Comparison of ENCODE assay signal across 29 mouse cellular contexts in the genomic region with DNA sequence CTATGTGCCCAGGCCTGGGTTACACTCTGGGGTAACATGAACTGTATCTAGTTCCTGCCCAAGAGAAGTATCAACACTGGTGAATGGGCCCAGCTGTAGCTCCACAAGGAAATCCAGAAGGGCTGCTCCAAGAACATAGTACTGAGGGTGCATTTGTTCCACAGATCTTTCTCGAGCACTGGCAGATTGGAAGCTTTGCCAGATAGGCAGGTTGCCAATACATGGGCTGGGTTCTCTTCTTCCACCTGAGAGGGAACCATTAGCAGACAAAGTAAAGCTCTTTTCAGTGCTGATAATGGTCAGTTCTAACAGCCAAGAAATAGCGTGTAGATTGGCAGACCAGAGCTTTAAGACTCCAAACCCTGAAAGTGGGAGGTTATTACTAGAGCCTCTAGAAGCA. TPM values are rescaled to one million over a fixed set of nuclear protein-coding genes. Genes with fewer than 3 reads are reported as not detected.
DNase-seq lines count a peak whose midpoint lies in the region; ATAC-seq and TF ChIP-seq lines count a peak whose summit lies in the region.
"Had no signal": no experiment of that assay in that cellular context is flagged by ENCODE, and none has a peak within 500 bp of the region (broad histone marks: within the 10 kb centered on the region; RNA-seq: fewer than 3 reads in every experiment).

No protein-coding gene starts in this region.

- no peaks in the 10 kb centered on the region for H3K36me3 ChIP-seq in liver, adult 2 months (ENCODE audit: control insufficient read depth, insufficient read depth, low read length)
- no peaks in the 10 kb centered on the region for H3K36me3 ChIP-seq in liver, embryonic 11.5 days (ENCODE audit: control insufficient read depth, insufficient read depth, low read length)
- H3K36me3 ChIP-seq in lung, embryonic 15.5 days = no peaks in the 10 kb centered on the region
- no peaks in the 10 kb centered on the region for H3K36me3 ChIP-seq in hindbrain, embryonic 12.5 days
- H3K36me3 ChIP-seq: embryonic facial prominence, embryonic 15.5 days; forebrain, embryonic 10.5 days; forebrain, embryonic 15.5 days; heart, embryonic 12.5 days; hindbrain, embryonic 10.5 days; hindbrain, embryonic 15.5 days had no signal

- H3K4me3 ChIP-seq in liver, adult 2 months (ENCODE audit: insufficient read depth, low read depth, low read length) = no peak overlapping the region
- H3K4me3 ChIP-seq in liver, embryonic 11.5 days (ENCODE audit: low read depth, low read length) = no peak overlapping the region
- H3K4me3 ChIP-seq in lung, embryonic 15.5 days = no peak overlapping the region
- no peak overlapping the region for H3K4me3 ChIP-seq in left cerebral cortex, adult 2 months
- H3K4me3 ChIP-seq in hindbrain, embryonic 12.5 days = no peak overlapping the region
- H3K4me3 ChIP-seq: embryonic facial prominence, embryonic 15.5 days; erythroblast, embryonic 14.5 days; forebrain, embryonic 10.5 days; forebrain, embryonic 15.5 days; heart, adult 2 months; heart, embryonic 12.5 days; hindbrain, embryonic 10.5 days; hindbrain, embryonic 15.5 days had no signal

- ATAC-seq in liver, embryonic 11.5 days (replicated peaks; ENCODE audit: low FRiP score) = no peak
- ATAC-seq in lung, embryonic 15.5 days (ENCODE audit: borderline replicate concordance, extremely low read depth, low FRiP score, low TSS enrichment) = 0 out of 2 replicates have a peak, but pooled peaks have one; percentile 25
- ATAC-seq in hindbrain, embryonic 12.5 days (ENCODE audit: low FRiP score) = no peak
- ATAC-seq: forebrain, embryonic 15.5 days had no signal

- H3K27me3 ChIP-seq in liver, adult 2 months (ENCODE audit: control insufficient read depth, insufficient read depth, low read length) = no peaks in the 10 kb centered on the region
- no peaks in the 10 kb centered on the region for H3K27me3 ChIP-seq in liver, embryonic 11.5 days (replicated peaks; ENCODE audit: control insufficient read depth, insufficient read depth, low read length)
- no peaks in the 10 kb centered on the region for H3K27me3 ChIP-seq in lung, embryonic 15.5 days
- no peaks in the 10 kb centered on the region for H3K27me3 ChIP-seq in hindbrain, embryonic 12.5 days
- H3K27me3 ChIP-seq: embryonic facial prominence, embryonic 15.5 days; forebrain, embryonic 15.5 days; heart, embryonic 12.5 days; hindbrain, embryonic 15.5 days had no signal

- intact Hi-C loops in left cerebral cortex, adult 2 months (cut with DNase I) = no loop called here

- TF ChIP-seq CTCF in liver, adult 2 months (IDR thresholded peaks at IDR 0.05; ENCODE audit: low read depth, low read length) = no peak
- TF ChIP-seq CTCF in left cerebral cortex, adult 2 months (IDR thresholded peaks at IDR 0.05) = no peak

- WGBS in liver, adult 2 months = 51% methylated on average over 2 of the region's 2 CpGs
- WGBS in liver, embryonic 11.5 days = 79% methylated on average over 2 of the region's 2 CpGs
- 47% methylated on average over 2 of the region's 2 CpGs for WGBS in lung, embryonic 15.5 days
- 87% methylated on average over 2 of the region's 2 CpGs for WGBS in hindbrain, embryonic 12.5 days

- H3K4me2 ChIP-seq in liver, embryonic 11.5 days = no peak overlapping the region
- H3K4me2 ChIP-seq in lung, embryonic 15.5 days = no peak overlapping the region
- no peak overlapping the region for H3K4me2 ChIP-seq in hindbrain, embryonic 12.5 days (replicated peaks)
- H3K4me2 ChIP-seq: embryonic facial prominence, embryonic 15.5 days; forebrain, embryonic 15.5 days; heart, embryonic 12.5 days; hindbrain, embryonic 15.5 days had no signal

- no peaks in the 10 kb centered on the region for H3K9me3 ChIP-seq in liver, embryonic 11.5 days (ENCODE audit: control insufficient read depth, low read length)
- H3K9me3 ChIP-seq in lung, embryonic 15.5 days = no peaks in the 10 kb centered on the region
- H3K9me3 ChIP-seq in hindbrain, embryonic 12.5 days (replicated peaks) = no peaks in the 10 kb centered on the region
- H3K9me3 ChIP-seq: embryonic facial prominence, embryonic 15.5 days; forebrain, embryonic 10.5 days; forebrain, embryonic 15.5 days; heart, embryonic 12.5 days; hindbrain, embryonic 10.5 days; hindbrain, embryonic 15.5 days had no signal

- peaks cover 3% of the 10 kb centered on the region; the same call in 1 of the 2 replicates for H3K79me2 ChIP-seq in liver, adult 2 months (ENCODE audit: control insufficient read depth, insufficient read depth, low read length)

- no peak for TF ChIP-seq POLR2A in liver, adult 2 months (IDR thresholded peaks at IDR 0.05; ENCODE audit: extremely low read depth, insufficient read depth, low read length)

- DNase-seq in liver, adult 2 months (ENCODE audit: extremely low read depth, low read depth, low spot score) = peak; percentile 29
- DNase-seq in liver, embryonic 11.5 days (ENCODE audit: low spot score) = no peak
- peak; percentile 66 for DNase-seq in lung, postnatal 14 days
- DNase-seq in left cerebral cortex, adult 2 months (ENCODE audit: extremely low spot score in 1 of 2, low spot score in 2 of 2) = no peak
- DNase-seq in adrenal gland, adult (ENCODE audit: inconsistent age in 2 of 2, low spot score in 1 of 2) = no peak
- DNase-seq: adrenal gland, postnatal 10 days; cerebellum, adult 11 months; cerebellum, adult 9-10 months; embryo, embryonic 11 days; gastrocnemius, postnatal 10 days; heart, adult 2 months had no signal

- peaks cover 5% of the 10 kb centered on the region for H3K4me1 ChIP-seq in liver, adult 2 months (ENCODE audit: control insufficient read depth, insufficient read depth, low read length)
- no peaks in the 10 kb centered on the region for H3K4me1 ChIP-seq in liver, embryonic 11.5 days (replicated peaks; ENCODE audit: control insufficient read depth, insufficient read depth, low read length)
- H3K4me1 ChIP-seq in lung, embryonic 15.5 days = no peaks in the 10 kb centered on the region; the same call in 1 of the 2 replicates
- no peaks in the 10 kb centered on the region for H3K4me1 ChIP-seq in hindbrain, embryonic 12.5 days
- H3K4me1 ChIP-seq: embryonic facial prominence, embryonic 15.5 days; forebrain, embryonic 10.5 days; forebrain, embryonic 15.5 days; heart, embryonic 12.5 days; hindbrain, embryonic 10.5 days; hindbrain, embryonic 15.5 days had no signal

- H3K27ac ChIP-seq in liver, adult 2 months (replicated peaks; ENCODE audit: insufficient read depth, low read depth, low read length) = no peak overlapping the region
- no peak overlapping the region for H3K27ac ChIP-seq in liver, embryonic 11.5 days (ENCODE audit: low read depth, low read length)
- H3K27ac ChIP-seq in lung, embryonic 15.5 days = peak overlapping the region; percentile 74
- H3K27ac ChIP-seq in left cerebral cortex, adult 2 months = no peak overlapping the region
- H3K27ac ChIP-seq in hindbrain, embryonic 12.5 days = no peak overlapping the region
- H3K27ac ChIP-seq: embryonic facial prominence, embryonic 15.5 days; forebrain, embryonic 10.5 days; forebrain, embryonic 15.5 days; heart, adult 2 months; hindbrain, embryonic 10.5 days; hindbrain, embryonic 15.5 days had no signal

- no peak overlapping the region for H3K9ac ChIP-seq in liver, adult 2 months (ENCODE audit: low read depth, low read length)
- H3K9ac ChIP-seq in liver, embryonic 11.5 days (ENCODE audit: low read depth, low read length) = no peak overlapping the region
- H3K9ac ChIP-seq in lung, embryonic 15.5 days = no peak overlapping the region
- no peak overlapping the region for H3K9ac ChIP-seq in hindbrain, embryonic 12.5 days
- H3K9ac ChIP-seq: embryonic facial prominence, embryonic 15.5 days; forebrain, embryonic 15.5 days; heart, embryonic 12.5 days; hindbrain, embryonic 15.5 days had no signal

RNA-seq across cellular contexts. Expression of gene Mbl1, which starts 3.9 kb away (rescaled TPM):
- total RNA-seq in liver, adult 2 months (2014; rRNA removed) = 199 and 293 TPM in 2 replicates
- polyA plus RNA-seq in liver, adult 2 months (2012; rRNA removed) = 92.4 and 106 TPM in 2 replicates
- 6.7 and 8.0 TPM in 2 replicates for polyA plus RNA-seq in liver, embryonic 11.5 days (2014; fragmentation: Nextera tagmentation; extraction: Ambion mirVana)
- polyA plus RNA-seq in lung, embryonic 15.5 days (2015; fragmentation: Nextera tagmentation; extraction: Ambion mirVana) = 0.31 TPM in 2 replicates
- not detected for total RNA-seq in left cerebral cortex, adult 2 months (2021)
- polyA plus RNA-seq in hindbrain, embryonic 12.5 days (2016; fragmentation: Nextera tagmentation; extraction: Ambion mirVana) = not detected in 2 replicates
- total RNA-seq: common myeloid progenitor, adult 5-6 weeks; ES-E14; heart, adult 2 months; heart, postnatal 25 days had no signal
- polyA plus RNA-seq: brain, embryonic 14.5 days; embryonic facial prominence, embryonic 11.5 days; embryonic facial prominence, embryonic 15.5 days; erythroblast, embryonic 14.5 days; forebrain, embryonic 10.5 days; forebrain, embryonic 15.5 days; frontal cortex, adult 2 months; heart, adult 2 months; heart, embryonic 16.5 days; hindbrain, embryonic 10.5 days; hindbrain, embryonic 15.5 days had no signal

RNA-seq across cellular contexts. Expression of gene Sftpa1, which starts 15.8 kb away (rescaled TPM):
- 0.40 and 0.46 TPM in 2 replicates for total RNA-seq in liver, adult 2 months (2014; rRNA removed)
- 0.17 and 0.48 TPM in 2 replicates for polyA plus RNA-seq in liver, adult 2 months (2012; rRNA removed)
- not detected in 2 replicates for polyA plus RNA-seq in liver, embryonic 11.5 days (2014; fragmentation: Nextera tagmentation; extraction: Ambion mirVana)
- polyA plus RNA-seq in lung, embryonic 15.5 days (2015; fragmentation: Nextera tagmentation; extraction: Ambion mirVana) = 73.7 and 99.1 TPM in 2 replicates
- total RNA-seq in left cerebral cortex, adult 2 months (2021) = not detected
- polyA plus RNA-seq in hindbrain, embryonic 12.5 days (2016; fragmentation: Nextera tagmentation; extraction: Ambion mirVana) = not detected in 2 replicates
- total RNA-seq: common myeloid progenitor, adult 5-6 weeks; ES-E14; gastrocnemius, postnatal 10 days; heart, adult 2 months had no signal
- polyA plus RNA-seq: brain, embryonic 14.5 days; embryonic facial prominence, embryonic 11.5 days; embryonic facial prominence, embryonic 15.5 days; erythroblast, embryonic 14.5 days; forebrain, embryonic 10.5 days; forebrain, embryonic 15.5 days; frontal cortex, adult 2 months; hindbrain, embryonic 10.5 days; hindbrain, embryonic 15.5 days had no signal

RNA-seq across cellular contexts. Expression of gene Sftpd, which starts 37.6 kb away (rescaled TPM):
- total RNA-seq in liver, adult 2 months (2014; rRNA removed) = 0.20 and 0.28 TPM in 2 replicates
- polyA plus RNA-seq in liver, adult 2 months (2012; rRNA removed) = not detected in 2 replicates
- 0.08 TPM in 1 of 2 replicates, not detected in the other for polyA plus RNA-seq in liver, embryonic 11.5 days (2014; fragmentation: Nextera tagmentation; extraction: Ambion mirVana)
- 0.62 and 1.0 TPM in 2 replicates for polyA plus RNA-seq in lung, embryonic 15.5 days (2015; fragmentation: Nextera tagmentation; extraction: Ambion mirVana)
- total RNA-seq in left cerebral cortex, adult 2 months (2021) = not detected
- polyA plus RNA-seq in hindbrain, embryonic 12.5 days (2016; fragmentation: Nextera tagmentation; extraction: Ambion mirVana) = not detected in 2 replicates
- total RNA-seq: adrenal gland, postnatal 10 days; adrenal gland, postnatal 4 days; common myeloid progenitor, adult 5-6 weeks; gastrocnemius, postnatal 10 days; gastrocnemius, postnatal 4 days; heart, adult 2 months; heart, postnatal 25 days had no signal
- polyA plus RNA-seq: brain, embryonic 14.5 days; embryonic facial prominence, embryonic 11.5 days; erythroblast, embryonic 14.5 days; forebrain, embryonic 10.5 days; forebrain, embryonic 15.5 days; frontal cortex, adult 2 months; heart, embryonic 12.5 days; hindbrain, embryonic 10.5 days; hindbrain, embryonic 15.5 days had no signal

RNA-seq across cellular contexts. Expression of gene Mat1a, which starts 42.5 kb away (rescaled TPM):
- total RNA-seq in liver, adult 2 months (2014; rRNA removed) = 2,681 and 2,768 TPM in 2 replicates
- polyA plus RNA-seq in liver, adult 2 months (2012; rRNA removed) = 1,412 and 1,958 TPM in 2 replicates
- polyA plus RNA-seq in liver, embryonic 11.5 days (2014; fragmentation: Nextera tagmentation; extraction: Ambion mirVana) = 0.05 and 0.19 TPM in 2 replicates
- 5.0 and 5.3 TPM in 2 replicates for polyA plus RNA-seq in lung, embryonic 15.5 days (2015; fragmentation: Nextera tagmentation; extraction: Ambion mirVana)
- not detected for total RNA-seq in left cerebral cortex, adult 2 months (2021)
- not detected in 2 replicates for polyA plus RNA-seq in hindbrain, embryonic 12.5 days (2016; fragmentation: Nextera tagmentation; extraction: Ambion mirVana)
- total RNA-seq: common myeloid progenitor, adult 5-6 weeks; heart, adult 2 months; heart, postnatal 25 days had no signal
- polyA plus RNA-seq: embryonic facial prominence, embryonic 11.5 days; embryonic facial prominence, embryonic 15.5 days; erythroblast, embryonic 14.5 days; forebrain, embryonic 10.5 days; forebrain, embryonic 15.5 days; hindbrain, embryonic 10.5 days; hindbrain, embryonic 15.5 days had no signal

Comparison
In these comparisons a context has a peak if more than half of its experiments do, and no peak if none do; other contexts are left out.
1. DNase-seq: peak in liver, adult 2 months (single experiment) and lung, postnatal 14 days (single experiment); none in liver, embryonic 11.5 days (single experiment), left cerebral cortex, adult 2 months (0 of 2) and adrenal gland, adult (0 of 2).
2. RNA of gene Mbl1, which starts 3.9 kb away (polyA plus RNA-seq): 92.4 to 106 TPM in liver, adult 2 months; 6.7 to 8.0 TPM in liver, embryonic 11.5 days, 0.31 TPM in lung, embryonic 15.5 days and not detected in hindbrain, embryonic 12.5 days; every median in the first group is over 10 times any median in the second.
3. RNA of gene Sftpa1, which starts 15.8 kb away (polyA plus RNA-seq): 73.7 to 99.1 TPM in lung, embryonic 15.5 days; 0.17 to 0.48 TPM in liver, adult 2 months, not detected in liver, embryonic 11.5 days and not detected in hindbrain, embryonic 12.5 days; every median in the first group is over 10 times any median in the second.